Mouse (Mus musculus) hindbrain, postnatal 0 days (tissue): Measurements from ENCODE around the gene Atp5b. TPM values are rescaled to one million over a fixed set of nuclear protein-coding genes. Genes with fewer than 3 reads are reported as not detected.
"Not testable (repeated sequence)": the region's sequence is repeated elsewhere in the genome, so short reads cannot be mapped to it uniquely, and the experiment has no call there.

Experiments used
- ATAC-seq: fragments of 200-750 bp; cut with Nextera tagmentation; 2 replicates; pipeline ENCODE4 v1.8.0; 2017; ENCODE audit warnings: mild to moderate bottlenecking, moderate TSS enrichment, moderate library complexity
- DNase-seq: peaks from one replicate; pipeline ENCODE4 v3.0.0-alpha.2; 2015; ENCODE audit warnings: low spot score
- H3K27ac ChIP-seq: fragments of 300-500 bp; sonication (generic); 2 replicates; pipeline ENCODE4 v1.5.1; 2014; ENCODE audit warnings: mild to moderate bottlenecking
- H3K27me3 ChIP-seq: fragments of 300-500 bp; sonication (generic); 2 replicates; pipeline ENCODE4 v1.6.1; 2014; ENCODE audit warnings: low read length, mixed read lengths; ENCODE audit not compliant: insufficient read depth
- H3K36me3 ChIP-seq: fragments of 300-500 bp; sonication (generic); 2 replicates; pipeline ENCODE4 v1.6.1; 2014; ENCODE audit warnings: low read length, mixed read lengths; ENCODE audit not compliant: insufficient read depth
- H3K4me1 ChIP-seq: fragments of 300-500 bp; sonication (generic); 2 replicates; pipeline ENCODE4 v1.6.1; 2014; ENCODE audit warnings: antibody characterized with exemption, low read length, mixed read lengths; ENCODE audit not compliant: insufficient read depth
- H3K4me2 ChIP-seq: fragments of 300-500 bp; sonication (generic); 2 replicates; pipeline ENCODE4 v1.6.1; 2014; ENCODE audit warnings: low read depth, mild to moderate bottlenecking, low read length, moderate library complexity, mixed read lengths
- H3K4me3 ChIP-seq: fragments of 300-500 bp; sonication (generic); 2 replicates; pipeline ENCODE4 v1.5.1; 2014; ENCODE audit warnings: low read length
- H3K9ac ChIP-seq: fragments of 300-500 bp; sonication (generic); replicated peaks from 2 replicates; pipeline ENCODE4 v1.6.1; 2014; ENCODE audit warnings: mild to moderate bottlenecking, low read length, moderate library complexity, mixed read lengths
- H3K9me3 ChIP-seq: fragments of 300-500 bp; sonication (generic); 2 replicates; pipeline ENCODE4 v1.6.1; 2016; ENCODE audit warnings: low read length, mixed read lengths
- CTCF ChIP-seq: IDR thresholded peaks from 2 replicates; pipeline ENCODE4 v1.5.1; 2016; ENCODE audit warnings: antibody characterized with exemption, control low read depth, low read depth
- WGBS: fragments of 180-500 bp; shearing (Covaris S2); extraction: QIAGEN DNeasy Blood & Tissue Kit; methylation state at CpG from one replicate; pipeline ENCODE4 v1.1.7; 2014; 5-methylcytosine and 5-hydroxymethylcytosine counted together
- polyA plus RNA-seq: library from polyadenylated mRNA; unstranded; fragments of >200 nt; fragmentation: Nextera tagmentation; extraction: Ambion mirVana; gene quantifications from 2 replicates; pipeline ENCODE4 v1.2.1, GENCODE M21; 2015
- total RNA-seq: library from RNA; depleted of rRNA; stranded (reverse); fragments of >200 nt; gene quantifications from 2 replicates; pipeline ENCODE4 v1.2.3, GENCODE M21; 2014

Gene Atp5b
- total and polyA plus RNA-seq, 2 experiments from 2014 or later, result 2,401 to 6,623 TPM

DNA sequence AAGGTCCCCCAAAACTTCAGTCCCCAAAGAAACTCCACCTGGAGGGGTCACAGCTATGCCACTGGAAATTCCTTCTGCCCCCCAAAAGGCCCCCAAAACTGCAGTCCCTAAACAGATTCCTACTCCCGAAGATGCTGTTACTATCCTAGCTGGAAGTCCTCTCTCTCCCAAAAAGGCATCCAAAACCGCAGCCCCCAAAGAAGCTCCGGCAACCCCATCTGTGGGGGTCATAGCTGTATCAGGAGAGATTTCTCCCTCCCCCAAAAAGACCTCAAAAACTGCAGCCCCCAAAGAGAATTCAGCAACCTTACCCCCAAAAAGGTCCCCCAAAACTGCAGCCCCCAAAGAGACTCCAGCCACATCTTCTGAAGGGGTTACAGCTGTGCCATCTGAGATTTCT is 40.6 kb upstream of the Atp5b start:
- DNase-seq (no peak), ATAC-seq (no peak)
- H3K27me3 ChIP-seq, result no peaks in the 10 kb centered on the region
- H3K4me1 ChIP-seq, result peaks cover 8% of the 10 kb centered on the region; the same call in 1 of the 2 replicates
- no peaks in the 10 kb centered on the region for H3K9me3 ChIP-seq
- no peak overlapping the region for H3K4me3 ChIP-seq
- WGBS, result 88% methylated on average over 3 of the region's 3 CpGs
- TF ChIP-seq CTCF, result no peak
- H3K9ac ChIP-seq, result no peak overlapping the region; the same call in 1 of the 2 replicates
- H3K36me3 ChIP-seq, result peaks cover 39% of the 10 kb centered on the region
- H3K27ac ChIP-seq, result no peak overlapping the region
- H3K4me2 ChIP-seq, result no peak overlapping the region

DNA sequence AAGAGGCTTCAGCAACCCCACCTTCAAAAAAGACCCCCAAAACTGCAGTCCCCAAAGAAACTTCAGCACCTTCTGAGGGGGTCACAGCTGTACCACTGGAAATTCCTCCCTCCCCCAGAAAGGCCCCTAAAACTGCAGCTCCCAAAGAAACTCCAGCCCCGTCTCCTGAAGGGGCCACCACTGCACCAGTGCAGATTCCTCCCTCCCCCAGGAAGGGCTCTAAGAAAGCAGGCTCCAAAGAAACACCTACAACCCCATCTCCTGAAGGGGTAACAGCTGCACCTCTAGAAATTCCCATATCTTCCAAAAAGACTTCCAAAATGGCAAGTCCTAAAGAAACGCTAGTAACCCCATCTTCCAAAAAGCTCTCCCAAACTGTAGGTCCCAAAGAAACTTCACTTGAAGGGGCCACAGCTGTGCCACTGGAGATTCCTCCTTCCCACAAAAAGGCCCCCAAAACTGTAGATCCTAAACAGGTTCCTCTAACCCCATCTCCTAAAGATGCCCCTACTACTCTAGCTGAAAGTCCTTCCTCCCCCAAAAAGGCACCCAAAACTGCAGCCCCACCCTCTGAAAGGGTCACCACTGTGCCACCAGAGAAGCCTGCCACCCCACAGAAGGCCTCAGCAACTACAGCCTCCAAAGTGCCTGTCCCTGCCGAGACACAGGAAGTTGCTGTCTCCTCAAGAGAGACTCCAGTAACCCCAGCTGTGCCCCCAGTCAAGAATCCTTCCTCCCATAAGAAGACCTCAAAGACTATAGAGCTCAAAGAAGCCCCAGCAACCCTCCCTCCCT is 39.8 kb upstream of the Atp5b start:
- 71% methylated on average over 3 of the region's 3 CpGs for WGBS
- no peak overlapping the region; the same call in 1 of the 2 replicates for H3K9ac ChIP-seq

DNA sequence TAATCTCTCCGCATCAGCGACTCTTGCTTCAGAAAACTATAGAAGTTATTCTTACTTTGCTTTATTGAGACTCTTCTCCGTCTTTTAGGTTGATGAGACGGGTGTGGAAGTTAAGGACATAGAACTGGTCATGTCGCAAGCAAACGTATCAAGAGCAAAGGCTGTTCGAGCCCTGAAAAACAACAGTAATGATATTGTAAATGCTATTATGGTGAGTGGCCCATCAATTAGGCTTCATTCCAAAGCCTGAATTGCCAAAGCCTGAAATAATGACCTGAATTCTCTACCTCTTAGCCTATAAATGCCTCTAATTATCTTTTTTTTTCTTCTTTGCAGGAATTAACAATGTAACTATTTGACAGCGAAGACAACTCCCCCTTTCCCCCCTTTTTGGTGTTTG is 34.9 kb upstream of the Atp5b start:
- Histone ChIP-seq H3K4me3 (no peak overlapping the region), H3K4me1 (no peaks in the 10 kb centered on the region), H3K9me3 (no peaks in the 10 kb centered on the region), H3K36me3 (peaks cover 38% of the 10 kb centered on the region), H3K9ac (no peak overlapping the region), H3K27ac (no peak overlapping the region), H3K27me3 (no peaks in the 10 kb centered on the region), H3K4me2 (no peak overlapping the region)
- 92% methylated on average over 8 of the region's 8 CpGs for WGBS
- no peak for TF ChIP-seq CTCF
- ATAC-seq (no peak), DNase-seq (no peak)

More for the DNA sequence above, 39.8 kb upstream of the Atp5b start:
- Histone ChIP-seq H3K4me2 (no peak overlapping the region), H3K27me3 (no peaks in the 10 kb centered on the region), H3K27ac (no peak overlapping the region), H3K36me3 (peaks cover 46% of the 10 kb centered on the region), H3K4me1 (peaks cover 3% of the 10 kb centered on the region; the same call in 1 of the 2 replicates), H3K4me3 (no peak overlapping the region), H3K9me3 (no peaks in the 10 kb centered on the region)
- DNase-seq, result no peak
- no peak for ATAC-seq
- no peak for TF ChIP-seq CTCF

DNA sequence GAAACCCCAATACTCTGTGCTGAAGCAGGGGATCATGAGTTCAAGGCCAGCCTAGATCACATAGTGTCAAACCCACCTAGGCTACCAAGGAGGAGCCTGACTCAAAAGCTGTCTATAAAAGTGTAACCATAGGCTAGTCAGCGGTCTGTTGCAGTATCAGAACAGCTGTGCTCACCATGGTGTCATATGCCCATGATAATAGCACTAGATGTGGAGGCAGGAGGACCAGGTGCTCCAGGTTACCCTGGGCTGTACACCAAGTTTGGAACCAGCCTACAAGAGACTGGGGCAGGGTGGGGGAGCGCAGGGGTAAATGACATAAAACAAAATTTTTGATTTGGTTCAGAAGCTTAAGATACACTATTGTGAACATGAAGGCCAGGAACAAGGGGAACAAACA is 33.3 kb upstream of the Atp5b start:
- Histone ChIP-seq H3K4me2 (no peak overlapping the region), H3K27ac (no peak overlapping the region), H3K36me3 (peaks cover 32% of the 10 kb centered on the region), H3K27me3 (no peaks in the 10 kb centered on the region), H3K4me3 (no peak overlapping the region), H3K4me1 (no peaks in the 10 kb centered on the region), H3K9me3 (no peaks in the 10 kb centered on the region), H3K9ac (no peak overlapping the region)
- no peak for TF ChIP-seq CTCF
- WGBS, result 97% methylated on average over 2 of the region's 2 CpGs
- DNase-seq (no peak), ATAC-seq (no peak)

DNA sequence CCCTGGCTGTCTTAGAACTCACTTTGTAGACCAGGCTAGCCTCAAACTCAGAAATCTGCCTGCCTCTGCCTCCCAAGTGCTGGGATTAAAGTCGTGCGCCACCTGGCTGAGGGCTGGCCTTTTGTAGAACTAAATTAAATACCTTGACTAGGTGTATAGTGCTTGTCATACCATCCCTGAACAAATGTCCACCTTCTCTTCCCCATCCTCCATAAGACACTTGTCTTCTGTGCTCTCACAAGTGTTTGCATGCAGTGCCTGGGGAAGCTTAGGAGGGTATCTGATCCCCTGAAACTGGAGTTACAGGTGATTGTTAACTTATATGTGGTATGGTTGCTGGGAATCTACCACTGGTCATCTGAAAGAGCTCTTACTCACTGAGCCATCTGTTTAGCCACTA is 32.7 kb upstream of the Atp5b start:
- Histone ChIP-seq H3K4me1 (no peaks in the 10 kb centered on the region), H3K9me3 (no peaks in the 10 kb centered on the region), H3K27ac (no peak overlapping the region), H3K36me3 (peaks cover 28% of the 10 kb centered on the region), H3K4me2 (no peak overlapping the region), H3K9ac (no peak overlapping the region), H3K27me3 (no peaks in the 10 kb centered on the region), H3K4me3 (no peak overlapping the region)
- ATAC-seq, result no peak
- TF ChIP-seq CTCF, result no peak
- WGBS, result 90% methylated on average over 2 of the region's 2 CpGs
- no peak for DNase-seq

DNA sequence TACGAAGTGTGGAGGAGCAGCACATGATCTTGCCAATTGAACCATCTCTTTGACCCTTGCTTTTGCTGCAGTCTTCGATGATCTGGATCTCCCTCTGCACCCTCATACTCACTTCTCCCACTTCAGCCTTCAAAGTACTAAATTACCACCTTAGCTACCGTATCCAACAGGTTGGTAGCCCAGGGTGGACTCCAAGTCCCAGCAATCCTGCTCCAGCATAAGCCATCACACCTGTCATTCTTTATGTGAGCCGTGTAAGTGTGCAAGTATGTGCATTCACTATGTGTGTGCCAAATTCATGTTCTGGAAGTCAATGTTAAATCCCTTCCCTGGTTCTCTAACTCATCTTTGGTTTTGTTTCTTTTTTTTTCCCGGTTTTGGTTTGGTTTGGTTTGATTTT is 31.5 kb upstream of the Atp5b start:
- no peak overlapping the region for H3K9ac ChIP-seq
- no peak for ATAC-seq
- H3K9me3 ChIP-seq, result no peaks in the 10 kb centered on the region
- TF ChIP-seq CTCF, result no peak
- H3K36me3 ChIP-seq, result peaks cover 23% of the 10 kb centered on the region
- H3K27ac ChIP-seq, result no peak overlapping the region
- no peaks in the 10 kb centered on the region for H3K4me1 ChIP-seq
- 95% methylated on average over 5 of the region's 5 CpGs for WGBS
- DNase-seq, result no peak
- no peaks in the 10 kb centered on the region for H3K27me3 ChIP-seq
- no peak overlapping the region for H3K4me3 ChIP-seq
- no peak overlapping the region for H3K4me2 ChIP-seq

DNA sequence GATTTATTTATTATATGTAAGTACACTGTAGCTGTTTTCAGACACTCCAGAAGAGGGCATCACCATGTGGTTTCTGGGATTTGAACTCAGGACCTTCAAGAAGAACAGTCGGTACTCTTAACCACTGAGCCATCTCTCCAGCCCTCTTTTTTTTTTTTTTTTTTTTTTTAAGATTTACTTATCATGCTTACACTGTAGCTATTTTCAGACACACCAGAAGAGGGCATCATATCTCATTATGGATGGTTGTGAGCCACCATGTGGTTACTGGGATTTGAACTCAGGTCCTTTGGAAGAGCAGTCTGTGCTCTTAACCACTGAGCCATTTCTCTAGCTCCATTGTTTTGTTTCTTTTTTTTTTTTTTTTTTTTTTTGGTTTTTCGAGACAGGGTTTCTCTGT is 30.9 kb upstream of the Atp5b start:
- H3K4me3 ChIP-seq, H3K9ac ChIP-seq, H3K27ac ChIP-seq, H3K4me2 ChIP-seq, H3K9me3 ChIP-seq, H3K27me3 ChIP-seq, ATAC-seq, DNase-seq, H3K4me1 ChIP-seq: not testable (repeated sequence)
- WGBS, result 95% methylated on average over 1 of the region's 2 CpGs
- peaks cover 19% of the 10 kb centered on the region; the same call in 1 of the 2 replicates for H3K36me3 ChIP-seq
